Mouse (Mus musculus): ENCODE measurements around the gene Hoxc4. TPM values are rescaled to one million over a fixed set of nuclear protein-coding genes. Genes with fewer than 3 reads are reported as not detected.

Hoxc4 gene
- polyA plus RNA-seq, 1 experiment from 2014 or later: 5.9 TPM

DNA sequence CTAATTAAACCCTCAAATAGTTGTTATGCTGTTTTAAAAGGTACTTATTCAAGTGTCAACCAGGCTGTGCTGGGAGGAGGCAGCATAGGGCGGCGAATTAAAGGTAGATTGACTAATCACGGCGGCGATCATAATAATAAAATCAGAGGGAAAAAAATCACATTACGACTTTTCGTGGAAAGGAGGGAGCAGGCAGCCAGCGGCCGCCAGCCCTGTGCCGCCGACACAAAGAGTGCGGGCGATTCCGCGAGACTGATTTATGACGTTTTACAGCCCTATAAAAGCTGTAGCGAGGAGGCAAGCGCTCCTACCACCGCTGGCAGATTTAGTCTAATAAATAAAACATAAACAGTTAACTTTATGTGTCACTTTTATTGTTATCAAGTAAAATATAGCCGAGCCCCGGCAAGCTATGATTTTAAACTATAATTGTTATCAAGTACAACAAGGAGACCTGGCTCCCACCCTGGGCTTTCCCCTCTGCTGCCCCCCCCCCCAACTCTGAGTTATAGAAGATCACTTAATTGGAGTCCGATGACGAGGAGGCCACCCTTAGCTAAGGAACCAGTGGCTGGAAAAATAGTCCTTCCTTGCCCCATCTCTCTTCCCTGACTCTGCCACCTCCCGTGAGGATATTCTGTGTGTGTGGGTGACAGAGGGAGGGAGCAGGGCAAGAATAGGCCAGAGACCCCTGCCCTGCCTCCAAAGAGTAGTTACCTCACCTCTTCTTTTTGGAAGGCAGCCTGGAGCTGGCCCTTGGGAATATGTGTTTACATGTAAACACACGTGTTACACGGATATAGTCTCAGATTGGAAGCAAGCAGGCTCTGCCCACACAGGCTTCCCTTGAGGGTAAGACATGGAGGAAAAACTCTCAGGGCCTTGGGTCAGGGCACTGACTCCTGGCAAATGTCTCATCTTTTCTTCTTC, 14.2 kb downstream of the Hoxc4 start:
- H3K4me3 ChIP-seq (replicated peaks; ENCODE audit: low read depth, low read length): no peak overlapping the region
- peak overlapping the region; percentile 39 for H3K4me2 ChIP-seq (ENCODE audit: low read length)

DNA sequence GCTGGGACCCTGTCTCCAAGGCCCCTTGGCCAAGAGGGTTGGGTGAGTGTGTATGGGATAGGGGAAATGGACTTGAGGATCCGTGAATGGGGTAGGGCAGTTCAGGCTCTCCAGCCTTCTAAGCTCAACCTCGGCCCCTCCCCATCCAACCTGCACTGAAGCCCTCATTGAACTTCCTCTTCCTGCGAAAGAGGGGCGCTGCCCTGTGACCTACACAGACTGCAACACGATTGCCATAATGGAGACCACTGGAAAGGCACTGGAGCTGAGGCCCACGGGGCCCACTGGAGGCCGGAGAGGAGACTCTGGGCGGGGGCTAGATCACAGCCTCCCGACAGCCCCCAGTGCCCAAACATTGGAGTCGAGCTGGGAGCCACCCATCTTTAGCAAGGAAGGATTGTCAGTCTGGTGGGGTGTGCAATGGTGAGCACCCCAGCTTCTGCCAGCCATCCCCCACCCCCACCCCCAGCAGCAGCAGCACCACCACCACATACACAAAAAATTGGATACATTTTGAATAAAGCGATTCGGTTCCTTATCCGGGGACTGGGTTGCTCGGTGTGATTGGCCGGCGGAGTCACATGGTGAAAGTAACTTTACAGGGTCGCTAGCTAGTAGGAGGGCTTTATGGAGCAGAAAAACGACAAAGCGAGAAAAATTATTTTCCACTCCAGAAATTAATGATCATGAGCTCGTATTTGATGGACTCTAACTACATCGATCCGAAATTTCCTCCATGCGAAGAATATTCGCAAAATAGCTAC, 15.5 kb downstream of the Hoxc4 start:
- ATAC-seq (replicated peaks; ENCODE audit: low FRiP score, low read depth) (peak; percentile 58), DNase-seq (ENCODE audit: low spot score) (no peak)
- Histone ChIP-seq H3K9ac (ENCODE audit: low read depth, low read length) (peak overlapping the region; percentile 52; the same call in 1 of the 2 replicates), H3K4me1 (replicated peaks; ENCODE audit: insufficient read depth, low read length) (peaks cover 35% of the 10 kb centered on the region), H3K4me2 (ENCODE audit: low read length) (peak overlapping the region; percentile 78), H3K9me3 (replicated peaks; ENCODE audit: low read length) (no peaks in the 10 kb centered on the region), H3K4me3 (replicated peaks; ENCODE audit: low read depth, low read length) (peak overlapping the region; percentile 37), H3K27me3 (ENCODE audit: insufficient read depth, low read length) (0 out of 2 replicates have a peak, but pooled peaks cover 14% of the 10 kb centered on the region), H3K27ac (peak overlapping the region; percentile 76; the same call in 1 of the 2 replicates), H3K36me3 (ENCODE audit: insufficient read depth, low read length) (no peaks in the 10 kb centered on the region)
- TF ChIP-seq CTCF (IDR thresholded peaks at IDR 0.05; ENCODE audit: low read depth): no peak
- WGBS: 9% methylated on average over 24 of the region's 24 CpGs

More for the DNA sequence above, 14.2 kb downstream of the Hoxc4 start:
- no peak for TF ChIP-seq CTCF (IDR thresholded peaks at IDR 0.05; ENCODE audit: low read depth)
- Histone ChIP-seq H3K9me3 (replicated peaks; ENCODE audit: low read length) (no peaks in the 10 kb centered on the region), H3K36me3 (ENCODE audit: insufficient read depth, low read length) (no peaks in the 10 kb centered on the region), H3K27ac (no peak overlapping the region), H3K9ac (ENCODE audit: low read depth, low read length) (no peak overlapping the region), H3K4me1 (replicated peaks; ENCODE audit: insufficient read depth, low read length) (peaks cover 31% of the 10 kb centered on the region), H3K27me3 (ENCODE audit: insufficient read depth, low read length) (0 out of 2 replicates have a peak, but pooled peaks cover 19% of the 10 kb centered on the region)
- ATAC-seq (replicated peaks; ENCODE audit: low FRiP score, low read depth): no peak
- 2% methylated on average over 26 of the region's 26 CpGs for WGBS
- DNase-seq (ENCODE audit: low spot score): peak; percentile 89

DNA sequence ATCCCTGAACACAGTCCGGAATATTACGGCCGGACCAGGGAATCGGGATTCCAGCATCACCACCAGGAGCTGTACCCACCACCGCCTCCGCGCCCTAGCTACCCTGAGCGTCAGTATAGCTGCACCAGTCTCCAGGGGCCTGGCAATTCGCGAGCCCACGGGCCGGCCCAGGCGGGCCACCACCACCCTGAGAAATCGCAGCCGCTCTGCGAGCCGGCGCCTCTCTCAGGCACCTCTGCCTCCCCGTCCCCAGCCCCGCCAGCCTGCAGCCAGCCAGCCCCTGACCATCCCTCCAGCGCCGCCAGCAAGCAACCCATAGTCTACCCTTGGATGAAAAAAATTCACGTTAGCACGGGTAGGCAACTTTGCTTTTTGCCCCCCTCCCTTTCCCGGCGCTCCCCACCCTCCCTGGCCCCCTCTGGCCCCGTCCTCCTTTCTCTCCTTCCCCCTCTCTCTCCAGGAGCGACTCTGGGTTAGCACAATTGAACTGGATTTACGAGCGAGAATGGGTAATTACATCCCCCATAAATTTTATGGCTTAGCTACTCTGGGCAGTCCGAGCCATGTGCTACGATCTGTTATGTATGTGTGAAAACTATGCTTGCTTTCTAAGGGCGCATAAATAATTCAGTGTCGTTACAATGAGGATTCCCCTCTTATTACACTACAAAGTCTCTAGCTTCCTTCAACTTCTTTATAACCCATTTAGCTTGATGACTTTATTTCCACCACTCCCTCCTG, 16.2 kb downstream of the Hoxc4 start:
- peak; percentile 57 for ATAC-seq (replicated peaks; ENCODE audit: low FRiP score, low read depth)
- Histone ChIP-seq H3K4me2 (ENCODE audit: low read length) (peak overlapping the region; percentile 78), H3K9me3 (replicated peaks; ENCODE audit: low read length) (no peaks in the 10 kb centered on the region), H3K4me1 (replicated peaks; ENCODE audit: insufficient read depth, low read length) (peaks cover 35% of the 10 kb centered on the region), H3K27ac (peak overlapping the region; percentile 76), H3K4me3 (replicated peaks; ENCODE audit: low read depth, low read length) (peak overlapping the region; percentile 37), H3K9ac (ENCODE audit: low read depth, low read length) (peak overlapping the region; percentile 52), H3K36me3 (ENCODE audit: insufficient read depth, low read length) (no peaks in the 10 kb centered on the region), H3K27me3 (ENCODE audit: insufficient read depth, low read length) (0 out of 2 replicates have a peak, but pooled peaks cover 12% of the 10 kb centered on the region)
- 3% methylated on average over 34 of the region's 34 CpGs for WGBS
- peak; percentile 95 for DNase-seq (ENCODE audit: low spot score)
- TF ChIP-seq CTCF (IDR thresholded peaks at IDR 0.05; ENCODE audit: low read depth): no peak

DNA sequence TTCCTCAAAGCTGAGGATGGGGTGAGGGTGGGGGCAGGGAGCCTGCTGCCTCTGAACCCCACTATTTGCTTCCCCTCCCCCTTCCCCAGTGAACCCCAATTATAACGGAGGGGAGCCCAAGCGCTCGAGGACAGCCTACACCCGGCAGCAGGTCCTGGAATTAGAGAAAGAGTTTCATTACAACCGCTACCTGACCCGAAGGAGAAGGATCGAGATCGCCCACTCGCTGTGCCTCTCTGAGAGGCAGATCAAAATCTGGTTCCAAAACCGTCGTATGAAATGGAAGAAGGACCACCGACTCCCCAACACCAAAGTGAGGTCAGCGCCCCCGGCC, 16.8 kb downstream of the Hoxc4 start:
- no peak for TF ChIP-seq CTCF (IDR thresholded peaks at IDR 0.05; ENCODE audit: low read depth)

DNA sequence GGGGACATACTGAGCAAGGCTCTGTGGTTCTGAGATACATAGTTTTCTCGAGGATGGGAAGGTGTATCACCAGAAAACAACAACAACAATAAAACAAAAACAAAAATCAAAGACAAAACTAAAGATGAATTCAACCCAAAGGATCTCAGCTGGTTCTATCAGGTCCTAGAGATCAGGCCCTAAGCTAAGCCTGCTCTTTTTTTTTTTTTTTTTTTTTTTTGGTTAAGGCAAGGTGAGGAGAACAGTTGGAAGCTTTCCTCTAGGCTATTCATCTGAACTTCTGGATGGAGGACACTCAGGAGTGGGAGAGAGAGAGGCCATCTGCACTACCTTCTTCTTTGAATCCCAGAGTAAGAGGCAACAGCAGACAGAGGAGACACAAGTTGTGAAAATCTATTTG, 18.8 kb downstream of the Hoxc4 start:
- Histone ChIP-seq H3K9ac (ENCODE audit: low read depth, low read length) (no peak overlapping the region), H3K4me2 (ENCODE audit: low read length) (no peak overlapping the region), H3K27ac (no peak overlapping the region), H3K4me3 (replicated peaks; ENCODE audit: low read depth, low read length) (no peak overlapping the region), H3K9me3 (replicated peaks; ENCODE audit: low read length) (no peaks in the 10 kb centered on the region), H3K27me3 (ENCODE audit: insufficient read depth, low read length) (0 out of 2 replicates have a peak, but pooled peaks cover 12% of the 10 kb centered on the region), H3K4me1 (replicated peaks; ENCODE audit: insufficient read depth, low read length) (peaks cover 43% of the 10 kb centered on the region), H3K36me3 (ENCODE audit: insufficient read depth, low read length) (no peaks in the 10 kb centered on the region)
- no peak for DNase-seq (ENCODE audit: low spot score)
- ATAC-seq (replicated peaks; ENCODE audit: low FRiP score, low read depth): no peak
- WGBS: 59% methylated on average over 1 of the region's 1 CpGs
- no peak for TF ChIP-seq CTCF (IDR thresholded peaks at IDR 0.05; ENCODE audit: low read depth)

More for the DNA sequence above, 16.8 kb downstream of the Hoxc4 start:
- DNase-seq (ENCODE audit: low spot score) (no peak), ATAC-seq (replicated peaks; ENCODE audit: low FRiP score, low read depth) (peak; percentile 37; the same call in 1 of the 2 replicates)
- H3K4me1 ChIP-seq (replicated peaks; ENCODE audit: insufficient read depth, low read length): peaks cover 40% of the 10 kb centered on the region
- H3K4me2 ChIP-seq (ENCODE audit: low read length): peak overlapping the region; percentile 78
- H3K27me3 ChIP-seq (ENCODE audit: insufficient read depth, low read length): 0 out of 2 replicates have a peak, but pooled peaks cover 12% of the 10 kb centered on the region
- H3K36me3 ChIP-seq (ENCODE audit: insufficient read depth, low read length): no peaks in the 10 kb centered on the region
- no peaks in the 10 kb centered on the region for H3K9me3 ChIP-seq (replicated peaks; ENCODE audit: low read length)
- no peak overlapping the region for H3K9ac ChIP-seq (ENCODE audit: low read depth, low read length)
- WGBS: 4% methylated on average over 14 of the region's 14 CpGs
- peak overlapping the region; percentile 37 for H3K4me3 ChIP-seq (replicated peaks; ENCODE audit: low read depth, low read length)
- H3K27ac ChIP-seq: 0 out of 2 replicates have a peak overlapping the region, but pooled peaks have one; percentile 3
